Mouse (Mus musculus) liver, embryonic 12.5 days (tissue): ENCODE measurements around the gene Dact2. TPM values are rescaled to one million over a fixed set of nuclear protein-coding genes. Genes with fewer than 3 reads are reported as not detected.

ENCODE experiments used
- ATAC-seq: fragments of 200-750 bp; cut with Nextera tagmentation; 2 replicates; pipeline ENCODE4 v1.8.0; 2017; ENCODE audit warnings: moderate number of reproducible peaks, mild to moderate bottlenecking, moderate library complexity
- H3K27ac ChIP-seq: fragments of 300-500 bp; sonication (generic); 2 replicates; pipeline ENCODE4 v1.5.1; 2016; ENCODE audit warnings: mild to moderate bottlenecking
- H3K27me3 ChIP-seq: fragments of 300-500 bp; sonication (generic); replicated peaks from 2 replicates; pipeline ENCODE4 v1.6.1; 2016; ENCODE audit warnings: mild to moderate bottlenecking, moderate library complexity
- H3K36me3 ChIP-seq: fragments of 300-500 bp; sonication (generic); 2 replicates; pipeline ENCODE4 v1.6.1; 2016; ENCODE audit warnings: mild to moderate bottlenecking, moderate library complexity
- H3K4me1 ChIP-seq: fragments of 300-500 bp; sonication (generic); 2 replicates; pipeline ENCODE4 v1.6.1; 2016
- H3K4me2 ChIP-seq: fragments of 300-500 bp; sonication (generic); 2 replicates; pipeline ENCODE4 v1.6.1; 2016; ENCODE audit warnings: mild to moderate bottlenecking, moderate library complexity
- H3K4me3 ChIP-seq: fragments of 300-500 bp; sonication (generic); 2 replicates; pipeline ENCODE4 v1.5.1; 2016; ENCODE audit warnings: mild to moderate bottlenecking, moderate library complexity
- H3K9ac ChIP-seq: fragments of 300-500 bp; sonication (generic); 2 replicates; pipeline ENCODE4 v1.6.1; 2016; ENCODE audit warnings: mild to moderate bottlenecking, moderate library complexity
- H3K9me3 ChIP-seq: fragments of 300-500 bp; sonication (generic); replicated peaks from 2 replicates; pipeline ENCODE4 v1.6.1; 2016; ENCODE audit warnings: mild to moderate bottlenecking, moderate library complexity
- WGBS: fragments of 180-500 bp; shearing (Covaris S2); methylation state at CpG from one replicate; pipeline ENCODE4 v1.1.7; 2016; ENCODE audit not compliant: insufficient replicate concordance; 5-methylcytosine and 5-hydroxymethylcytosine counted together
- polyA plus RNA-seq: library from polyadenylated mRNA; unstranded; fragments of >200 nt; fragmentation: Nextera tagmentation; extraction: Ambion mirVana; gene quantifications from 2 replicates; pipeline ENCODE4 v1.2.1, GENCODE M21; 2016

Dact2 gene
- polyA plus RNA-seq, 1 experiment from 2014 or later = 0.85 TPM

GRCm38 (mm10) chr17:14206062-14206461, 2.0 kb upstream of the Dact2 start:
- Histone ChIP-seq H3K27me3 (peaks cover 70% of the 10 kb centered on the region), H3K4me3 (no peak overlapping the region)
- no peak for ATAC-seq

GRCm38 (mm10) chr17:14205236-14205635, 1.1 kb upstream of the Dact2 start:
- Histone ChIP-seq H3K27ac (no peak overlapping the region), H3K9me3 (no peaks in the 10 kb centered on the region), H3K4me3 (no peak overlapping the region), H3K4me2 (no peak overlapping the region), H3K4me1 (peaks cover 11% of the 10 kb centered on the region; the same call in 1 of the 2 replicates), H3K36me3 (no peaks in the 10 kb centered on the region), H3K9ac (no peak overlapping the region), H3K27me3 (peaks cover 78% of the 10 kb centered on the region)
- ATAC-seq = no peak
- WGBS = 58% methylated on average over 3 of the region's 3 CpGs

More at GRCm38 (mm10) chr17:14206062-14206461, 2.0 kb upstream of the Dact2 start:
- 0 out of 2 replicates have a peak, but pooled peaks cover 5% of the 10 kb centered on the region for H3K4me1 ChIP-seq
- no peak overlapping the region for H3K27ac ChIP-seq
- no peaks in the 10 kb centered on the region for H3K36me3 ChIP-seq
- H3K4me2 ChIP-seq = no peak overlapping the region
- H3K9me3 ChIP-seq = no peaks in the 10 kb centered on the region
- H3K9ac ChIP-seq = no peak overlapping the region
- WGBS = 25% methylated on average over 3 of the region's 3 CpGs

GRCm38 (mm10) chr17:14203121-14203941, 773 bp downstream of the Dact2 start:
- peak; percentile 66 for ATAC-seq
- Histone ChIP-seq H3K9ac (peak overlapping the region; percentile 44), H3K27ac (peak overlapping the region; percentile 36; the same call in 1 of the 2 replicates), H3K9me3 (no peaks in the 10 kb centered on the region), H3K4me1 (peaks cover 13% of the 10 kb centered on the region; the same call in 1 of the 2 replicates), H3K4me3 (peak overlapping the region; percentile 54), H3K4me2 (peak overlapping the region; percentile 61), H3K27me3 (peaks cover 82% of the 10 kb centered on the region), H3K36me3 (no peaks in the 10 kb centered on the region)
- under 1% methylated on average over 97 of the region's 97 CpGs for WGBS

- Histone ChIP-seq H3K4me3 (peak overlapping the region; percentile 54), H3K9me3 (no peaks in the 10 kb centered on the region), H3K36me3 (no peaks in the 10 kb centered on the region), H3K4me1 (peaks cover 13% of the 10 kb centered on the region; the same call in 1 of the 2 replicates), H3K27me3 (peaks cover 75% of the 10 kb centered on the region), H3K4me2 (peak overlapping the region; percentile 61), H3K27ac (0 out of 2 replicates have a peak overlapping the region, but pooled peaks have one; percentile 25), H3K9ac (no peak overlapping the region)
- 3% methylated on average over 18 of the region's 18 CpGs for WGBS
- ATAC-seq = peak; percentile 65
These were observed 1.6 kb downstream of the Dact2 start for GRCm38 (mm10) chr17:14202291-14203030.

- Histone ChIP-seq H3K9ac (no peak overlapping the region), H3K9me3 (no peaks in the 10 kb centered on the region), H3K4me1 (peaks cover 13% of the 10 kb centered on the region; the same call in 1 of the 2 replicates), H3K4me3 (no peak overlapping the region), H3K27ac (no peak overlapping the region), H3K4me2 (peak overlapping the region; percentile 61), H3K36me3 (peaks cover 4% of the 10 kb centered on the region; the same call in 1 of the 2 replicates), H3K27me3 (peaks cover 65% of the 10 kb centered on the region)
- WGBS = 22% methylated on average over 12 of the region's 12 CpGs
- ATAC-seq = no peak
These were observed 2.8 kb downstream of the Dact2 start for GRCm38 (mm10) chr17:14201281-14201787.

- Histone ChIP-seq H3K4me2 (no peak overlapping the region), H3K27me3 (peaks cover 53% of the 10 kb centered on the region), H3K9me3 (no peaks in the 10 kb centered on the region), H3K4me3 (no peak overlapping the region), H3K4me1 (peaks cover 13% of the 10 kb centered on the region; the same call in 1 of the 2 replicates), H3K9ac (no peak overlapping the region), H3K36me3 (peaks cover 9% of the 10 kb centered on the region; the same call in 1 of the 2 replicates), H3K27ac (no peak overlapping the region)
- ATAC-seq = no peak
- WGBS = 78% methylated on average over 7 of the region's 7 CpGs
These were observed 3.9 kb downstream of the Dact2 start for GRCm38 (mm10) chr17:14200206-14200605.

GRCm38 (mm10) chr17:14199621-14200020, 4.5 kb downstream of the Dact2 start:
- Histone ChIP-seq H3K9me3 (no peaks in the 10 kb centered on the region), H3K4me1 (peaks cover 13% of the 10 kb centered on the region; the same call in 1 of the 2 replicates), H3K4me2 (no peak overlapping the region), H3K27ac (no peak overlapping the region), H3K27me3 (peaks cover 48% of the 10 kb centered on the region), H3K4me3 (no peak overlapping the region), H3K9ac (no peak overlapping the region), H3K36me3 (peaks cover 10% of the 10 kb centered on the region; the same call in 1 of the 2 replicates)
- ATAC-seq = no peak
- WGBS = 39% methylated on average over 4 of the region's 4 CpGs

GRCm38 (mm10) chr17:14192924-14193323, 11.2 kb downstream of the Dact2 start:
- Histone ChIP-seq H3K27me3 (peaks cover 4% of the 10 kb centered on the region), H3K4me1 (no peaks in the 10 kb centered on the region), H3K9ac (no peak overlapping the region), H3K4me3 (no peak overlapping the region), H3K4me2 (no peak overlapping the region), H3K36me3 (peaks cover 10% of the 10 kb centered on the region; the same call in 1 of the 2 replicates), H3K27ac (no peak overlapping the region), H3K9me3 (no peaks in the 10 kb centered on the region)
- no peak for ATAC-seq
- 63% methylated on average over 9 of the region's 9 CpGs for WGBS

GRCm38 (mm10) chr17:14192432-14192831, 11.7 kb downstream of the Dact2 start:
- WGBS = 58% methylated on average over 4 of the region's 4 CpGs
- no peak for ATAC-seq
- Histone ChIP-seq H3K4me2 (no peak overlapping the region), H3K9ac (no peak overlapping the region), H3K27me3 (peaks cover 4% of the 10 kb centered on the region), H3K4me3 (no peak overlapping the region), H3K36me3 (peaks cover 10% of the 10 kb centered on the region; the same call in 1 of the 2 replicates), H3K9me3 (no peaks in the 10 kb centered on the region), H3K27ac (no peak overlapping the region), H3K4me1 (no peaks in the 10 kb centered on the region)

- Histone ChIP-seq H3K27me3 (peaks cover 4% of the 10 kb centered on the region), H3K9ac (no peak overlapping the region), H3K27ac (no peak overlapping the region), H3K36me3 (no peaks in the 10 kb centered on the region), H3K4me2 (no peak overlapping the region), H3K4me3 (no peak overlapping the region), H3K4me1 (no peaks in the 10 kb centered on the region), H3K9me3 (no peaks in the 10 kb centered on the region)
- ATAC-seq = no peak
These were observed 15.6 kb downstream of the Dact2 start for GRCm38 (mm10) chr17:14188455-14188854.

- Histone ChIP-seq H3K36me3 (no peaks in the 10 kb centered on the region), H3K4me1 (no peaks in the 10 kb centered on the region), H3K9ac (no peak overlapping the region), H3K4me3 (no peak overlapping the region), H3K4me2 (no peak overlapping the region), H3K9me3 (no peaks in the 10 kb centered on the region), H3K27me3 (peaks cover 7% of the 10 kb centered on the region; the same call in 1 of the 2 replicates), H3K27ac (no peak overlapping the region)
- ATAC-seq = no peak
These were observed 17.0 kb downstream of the Dact2 start for GRCm38 (mm10) chr17:14187096-14187495.

- Histone ChIP-seq H3K9ac (no peak overlapping the region), H3K36me3 (no peaks in the 10 kb centered on the region), H3K4me1 (no peaks in the 10 kb centered on the region), H3K9me3 (no peaks in the 10 kb centered on the region), H3K4me3 (no peak overlapping the region), H3K27ac (no peak overlapping the region), H3K27me3 (peaks cover 7% of the 10 kb centered on the region; the same call in 1 of the 2 replicates), H3K4me2 (no peak overlapping the region)
- ATAC-seq = no peak
- 51% methylated on average over 3 of the region's 3 CpGs for WGBS
These were observed 17.9 kb downstream of the Dact2 start for GRCm38 (mm10) chr17:14186176-14186575.
